Mouse (Mus musculus) myocyte (in vitro differentiated cells): ENCODE results near the gene Zbtb46. TPM values are rescaled to one million over a fixed set of nuclear protein-coding genes. Genes with fewer than 3 reads are reported as not detected.

ENCODE experiments used
- H3K27me3 ChIP-seq: one replicate; pipeline ENCODE4 v1.6.1; 2011; ENCODE audit not compliant: control insufficient read depth, insufficient read depth, insufficient read length
- H3K36me3 ChIP-seq: one replicate; pipeline ENCODE4 v1.6.1; 2011; ENCODE audit not compliant: control insufficient read depth, insufficient read depth
- H3K4me2 ChIP-seq: one replicate; pipeline ENCODE4 v1.6.1; 2011; ENCODE audit warnings: low read depth, control low read depth
- H3K4me3 ChIP-seq: one replicate; pipeline ENCODE4 v1.5.1; 2011; ENCODE audit warnings: mild to moderate bottlenecking, control low read depth, moderate library complexity
- H3K79me2 ChIP-seq: one replicate; pipeline ENCODE4 v1.6.1; 2011; ENCODE audit not compliant: control insufficient read depth, insufficient read depth
- H3ac ChIP-seq: one replicate; pipeline ENCODE4 v1.6.1; 2011; ENCODE audit not compliant: control insufficient read depth, insufficient read length
- CEBPB ChIP-seq: IDR thresholded peaks from 2 replicates; pipeline ENCODE4 v1.6.1; 2011; ENCODE audit warnings: mild to moderate bottlenecking, moderate library complexity; ENCODE audit not compliant: poor library complexity, insufficient read depth, severe bottlenecking
- E2F4 ChIP-seq: IDR thresholded peaks from one replicate; pipeline ENCODE4 v1.6.1; 2011; ENCODE audit warnings: mild to moderate bottlenecking, control low read depth, moderate library complexity; ENCODE audit not compliant: insufficient read depth
- MAX ChIP-seq: IDR thresholded peaks from one replicate; pipeline ENCODE4 v1.6.1; 2011; ENCODE audit warnings: low read depth, mild to moderate bottlenecking, control low read depth
- MYOD1 ChIP-seq, 3 experiments: IDR thresholded peaks; one replicate each; pipeline ENCODE4 v1.6.1; 2011; ENCODE audit warnings: control low read depth in 2 of 3, low read depth in 2 of 3, mild to moderate bottlenecking in 2 of 3, moderate library complexity in 1 of 3; ENCODE audit not compliant: insufficient read length in 2 of 3, control insufficient read depth in 1 of 3
- MYOG ChIP-seq, 3 experiments: IDR thresholded peaks; one replicate each; pipeline ENCODE4 v1.6.1; 2011; ENCODE audit warnings: control low read depth in 2 of 3, low read depth in 2 of 3, mild to moderate bottlenecking in 2 of 3; ENCODE audit not compliant: insufficient read length in 2 of 3, control insufficient read depth in 1 of 3, insufficient read depth in 1 of 3
- POLR2A ChIP-seq: IDR thresholded peaks from one replicate; pipeline ENCODE4 v1.6.1; 2011; ENCODE audit warnings: low read depth, mild to moderate bottlenecking, control low read depth, moderate library complexity; ENCODE audit not compliant: insufficient read length
- POLR2AphosphoS2 ChIP-seq: IDR thresholded peaks from one replicate; pipeline ENCODE4 v1.6.1; 2011; ENCODE audit warnings: low read depth, control low read depth; ENCODE audit not compliant: insufficient read length
- REST ChIP-seq: IDR thresholded peaks from one replicate; pipeline ENCODE4 v1.6.1; 2011; ENCODE audit warnings: mild to moderate bottlenecking, control low read depth, moderate library complexity; ENCODE audit not compliant: insufficient read depth, insufficient read length
- SRF ChIP-seq: IDR thresholded peaks from one replicate; pipeline ENCODE4 v1.6.1; 2011; ENCODE audit warnings: low read depth; ENCODE audit not compliant: control insufficient read depth, insufficient read length
- TCF12 ChIP-seq: IDR thresholded peaks from one replicate; pipeline ENCODE4 v1.6.1; 2011; ENCODE audit warnings: mild to moderate bottlenecking, control low read depth; ENCODE audit not compliant: poor library complexity, insufficient read depth, severe bottlenecking
- TCF3 ChIP-seq: IDR thresholded peaks from one replicate; pipeline ENCODE4 v1.6.1; 2011; ENCODE audit warnings: low read depth, control low read depth; ENCODE audit not compliant: insufficient read length
- USF1 ChIP-seq: IDR thresholded peaks from one replicate; pipeline ENCODE4 v1.6.1; 2011; ENCODE audit warnings: low read depth, mild to moderate bottlenecking, control low read depth, moderate library complexity
- polyA plus RNA-seq: library from polyadenylated mRNA; unstranded; fragments of >200 nt; fragmentation: generic; extraction: Trizol; gene quantifications from one replicate; pipeline ENCODE4 v1.2.1, GENCODE M21; 2012; ENCODE audit warnings: missing spikeins

The Zbtb46 gene
- polyA plus RNA-seq, 1 experiment: 1.3 TPM

DNA sequence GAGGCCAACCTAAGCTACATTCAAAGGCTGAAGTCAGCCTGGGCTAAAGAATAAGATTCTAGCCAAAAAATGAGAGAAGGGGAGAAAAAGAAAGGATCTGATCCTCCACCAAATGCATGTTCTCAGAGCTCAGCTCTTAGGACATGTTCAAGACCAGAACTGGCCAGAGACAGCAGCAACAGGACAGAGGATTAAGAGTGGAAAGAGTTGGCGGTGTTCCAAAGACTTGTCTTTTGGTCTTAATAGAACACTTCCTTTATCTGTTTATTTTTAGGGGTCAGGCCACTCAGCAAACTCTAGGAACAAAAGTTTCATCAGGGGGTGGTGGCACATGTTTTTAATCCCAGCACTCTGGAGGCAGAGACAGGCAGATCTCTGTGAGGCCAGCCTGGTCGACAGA lies 3.3 kb downstream of the Zbtb46 start:
- no peaks in the 10 kb centered on the region for H3K36me3 ChIP-seq
- peaks cover 23% of the 10 kb centered on the region for H3K27me3 ChIP-seq
- H3K79me2 ChIP-seq: no peaks in the 10 kb centered on the region
- H3K4me2 ChIP-seq: no peak overlapping the region
- no peak overlapping the region for H3K4me3 ChIP-seq
- no peak for TF ChIP-seq CEBPB
- no peak overlapping the region for H3ac ChIP-seq

DNA sequence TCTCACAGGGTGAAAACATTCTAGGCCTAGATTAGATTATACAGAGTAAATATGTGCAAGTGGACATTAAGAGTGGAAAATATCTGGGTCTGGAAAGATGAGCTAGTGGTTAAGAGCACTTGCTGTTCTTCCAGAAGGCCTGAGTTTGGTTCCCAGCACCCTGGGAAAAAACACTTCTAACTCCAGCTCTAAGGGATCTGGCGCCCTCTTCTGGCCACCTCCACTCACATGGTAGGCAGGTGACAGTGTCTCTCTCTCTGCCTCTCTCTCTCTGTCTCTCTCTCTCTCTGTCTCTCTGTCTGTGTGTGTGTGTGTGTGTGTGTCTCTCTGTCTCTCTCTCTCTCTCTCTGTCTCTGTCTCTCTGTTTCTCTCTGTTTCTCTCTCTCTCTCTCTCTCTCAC lies 6.0 kb downstream of the Zbtb46 start:
- Histone ChIP-seq H3ac (no peak overlapping the region), H3K4me2 (no peak overlapping the region), H3K4me3 (no peak overlapping the region), H3K27me3 (peaks cover 15% of the 10 kb centered on the region), H3K36me3 (no peaks in the 10 kb centered on the region), H3K79me2 (no peaks in the 10 kb centered on the region)
- TF ChIP-seq CEBPB (no peak), MYOD1 (IDR thresholded peaks at IDR 0.05; ENCODE audit: control insufficient read depth in 1 of 3, insufficient read length in 2 of 3, low read depth in 2 of 3) (no peak), MYOG (IDR thresholded peaks at IDR 0.05; ENCODE audit: control insufficient read depth in 1 of 3, insufficient read depth in 1 of 3, insufficient read length in 2 of 3, low read depth in 2 of 3) (no peak), E2F4 (no peak), POLR2A (no peak), USF1 (no peak)

DNA sequence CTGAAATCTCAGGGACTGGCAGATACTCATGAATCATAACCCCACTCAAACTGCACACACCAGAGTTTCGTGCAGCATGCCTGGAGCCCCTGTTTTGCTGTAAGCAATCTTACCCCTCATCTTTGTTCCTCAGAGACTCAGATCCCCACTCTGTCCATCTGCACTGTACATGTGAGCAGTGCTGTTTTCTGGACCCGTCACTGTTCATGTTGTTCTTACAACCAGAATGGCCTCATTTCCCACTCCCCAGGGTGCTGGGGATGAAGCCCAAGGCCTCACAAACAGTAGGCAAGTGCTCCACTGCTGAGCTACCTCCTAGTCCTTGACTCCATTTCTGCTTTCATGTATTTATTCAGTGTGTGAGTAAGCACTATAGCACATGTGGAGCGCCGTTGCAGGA lies 7.0 kb downstream of the Zbtb46 start:
- Histone ChIP-seq H3K4me2 (no peak overlapping the region), H3K79me2 (no peaks in the 10 kb centered on the region), H3K36me3 (no peaks in the 10 kb centered on the region), H3K27me3 (peaks cover 9% of the 10 kb centered on the region), H3K4me3 (no peak overlapping the region), H3ac (no peak overlapping the region)
- TF ChIP-seq MYOG (IDR thresholded peaks at IDR 0.05; ENCODE audit: control insufficient read depth in 1 of 3, insufficient read depth in 1 of 3, insufficient read length in 2 of 3, low read depth in 2 of 3): no peak
- no peak for TF ChIP-seq USF1
- TF ChIP-seq SRF: no peak
- TF ChIP-seq MYOD1 (IDR thresholded peaks at IDR 0.05; ENCODE audit: control insufficient read depth in 1 of 3, insufficient read length in 2 of 3, low read depth in 2 of 3): no peak
- no peak for TF ChIP-seq REST
- no peak for TF ChIP-seq MAX
- no peak for TF ChIP-seq POLR2A
- no peak for TF ChIP-seq POLR2AphosphoS2
- TF ChIP-seq TCF12: no peak
- no peak for TF ChIP-seq CEBPB
- TF ChIP-seq TCF3: no peak
- TF ChIP-seq E2F4: no peak

DNA sequence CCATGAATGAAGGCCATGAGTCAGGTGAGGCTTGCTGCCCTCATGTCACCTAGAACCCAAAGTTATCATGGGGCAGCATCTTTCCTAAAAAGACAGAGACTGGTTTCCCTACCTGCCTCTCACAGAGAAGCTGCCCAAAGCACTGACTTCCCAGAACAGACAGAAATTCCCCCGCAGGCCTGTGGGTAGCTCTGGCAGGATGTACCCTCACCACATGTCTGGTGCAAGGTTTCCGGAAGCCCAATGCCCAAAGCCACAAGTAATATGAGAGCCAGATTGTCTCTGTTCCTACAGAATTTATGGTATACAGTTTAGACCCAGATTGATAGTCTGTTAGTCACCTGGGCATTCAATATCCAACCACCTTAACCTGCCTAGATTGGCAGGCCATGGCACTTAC lies 16.2 kb downstream of the Zbtb46 start:
- Histone ChIP-seq H3K4me2 (no peak overlapping the region), H3ac (no peak overlapping the region), H3K79me2 (no peaks in the 10 kb centered on the region), H3K36me3 (no peaks in the 10 kb centered on the region), H3K4me3 (no peak overlapping the region), H3K27me3 (peaks cover 9% of the 10 kb centered on the region)
- TF ChIP-seq POLR2AphosphoS2: no peak
- no peak for TF ChIP-seq TCF12
- TF ChIP-seq CEBPB: no peak
- no peak for TF ChIP-seq E2F4
- no peak for TF ChIP-seq POLR2A
- TF ChIP-seq TCF3: no peak
- no peak for TF ChIP-seq SRF
- no peak for TF ChIP-seq MYOD1 (IDR thresholded peaks at IDR 0.05; ENCODE audit: control insufficient read depth in 1 of 3, insufficient read length in 2 of 3, low read depth in 2 of 3)
- no peak for TF ChIP-seq USF1
- no peak for TF ChIP-seq MAX
- no peak for TF ChIP-seq MYOG (IDR thresholded peaks at IDR 0.05; ENCODE audit: control insufficient read depth in 1 of 3, insufficient read depth in 1 of 3, insufficient read length in 2 of 3, low read depth in 2 of 3)
- no peak for TF ChIP-seq REST

DNA sequence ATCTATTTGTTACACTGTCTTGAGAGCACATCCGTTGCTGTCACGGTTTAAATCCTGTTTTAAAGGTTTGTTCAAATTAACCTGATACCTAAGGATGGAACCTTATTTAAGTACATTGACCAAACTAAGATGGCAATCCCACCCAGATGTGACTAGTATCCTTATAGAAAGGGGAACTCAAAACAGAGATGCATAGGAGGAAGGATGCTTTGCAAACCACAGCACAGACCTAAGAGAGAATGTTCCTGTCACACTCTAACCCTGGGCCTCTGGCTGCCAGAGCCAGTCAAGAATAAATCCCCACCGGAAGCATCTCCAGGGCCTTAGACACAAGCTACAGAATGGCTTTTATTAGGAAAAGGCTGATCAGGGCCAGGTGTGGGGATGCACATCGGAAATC lies 21.1 kb downstream of the Zbtb46 start:
- TF ChIP-seq CEBPB (no peak), SRF (no peak), MAX (no peak), MYOG (IDR thresholded peaks at IDR 0.05; ENCODE audit: control insufficient read depth in 1 of 3, insufficient read depth in 1 of 3, insufficient read length in 2 of 3, low read depth in 2 of 3) (no peak), TCF12 (no peak), USF1 (no peak), E2F4 (no peak), POLR2A (no peak), TCF3 (no peak), POLR2AphosphoS2 (no peak), MYOD1 (IDR thresholded peaks at IDR 0.05; ENCODE audit: control insufficient read depth in 1 of 3, insufficient read length in 2 of 3, low read depth in 2 of 3) (no peak), REST (no peak)
- peaks cover 18% of the 10 kb centered on the region for H3K27me3 ChIP-seq
- H3K4me3 ChIP-seq: no peak overlapping the region
- no peaks in the 10 kb centered on the region for H3K36me3 ChIP-seq
- no peaks in the 10 kb centered on the region for H3K79me2 ChIP-seq
- no peak overlapping the region for H3ac ChIP-seq
- H3K4me2 ChIP-seq: no peak overlapping the region
